In the genomic region with DNA sequence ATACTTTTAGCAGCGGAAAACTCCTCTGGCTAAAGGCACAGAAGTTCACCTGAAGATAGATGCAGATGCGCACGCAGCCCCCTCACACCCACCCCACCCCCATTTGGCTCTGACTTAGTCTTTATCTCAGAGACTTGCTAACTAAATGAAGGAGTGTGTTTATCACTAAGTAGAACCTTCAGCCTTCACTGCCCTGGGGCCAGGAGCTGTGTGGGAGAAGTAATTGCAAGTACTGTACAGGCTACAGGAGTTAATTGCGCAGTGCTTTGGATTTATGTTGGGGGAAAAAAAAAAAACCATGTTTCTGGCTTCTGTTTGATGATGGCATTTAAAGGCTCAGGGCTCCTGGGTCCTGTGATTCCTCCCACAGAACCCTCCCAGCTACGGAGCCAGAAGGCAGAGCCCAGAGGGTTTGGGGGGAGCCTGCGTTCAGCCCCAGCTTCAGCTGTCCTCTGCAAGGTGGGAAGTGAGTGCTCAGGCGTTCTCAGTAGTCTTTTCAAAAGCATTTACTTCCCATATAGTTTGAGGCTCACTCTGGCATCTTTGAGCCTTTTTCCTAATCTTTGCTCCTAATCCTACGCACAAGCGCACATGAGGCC, we compare ENCODE assay signal across 9 mouse cellular contexts.
"Had no signal": no experiment of that assay in that cellular context is flagged by ENCODE, and none has a peak within 500 bp of the region (broad histone marks: within the 10 kb centered on the region; RNA-seq: fewer than 3 reads in every experiment).

No protein-coding gene starts in this region.

- H3K4me1 ChIP-seq: liver, embryonic 13.5 days; midbrain, embryonic 12.5 days; neural tube, embryonic 13.5 days; stomach, embryonic 15.5 days had no signal

- H3K9me3 ChIP-seq: limb, embryonic 15.5 days; liver, embryonic 13.5 days; midbrain, embryonic 12.5 days; neural tube, embryonic 13.5 days; stomach, embryonic 15.5 days had no signal

- ATAC-seq: intestine, postnatal 0 days; midbrain, embryonic 16.5 days had no signal

- H3K4me3 ChIP-seq: layer of hippocampus, adult 2 months; limb, embryonic 15.5 days; liver, embryonic 13.5 days; midbrain, embryonic 12.5 days; neural tube, embryonic 13.5 days; stomach, embryonic 15.5 days had no signal

- H3K9ac ChIP-seq: limb, embryonic 15.5 days; liver, embryonic 13.5 days; midbrain, embryonic 12.5 days; neural tube, embryonic 13.5 days; stomach, embryonic 15.5 days had no signal

- H3K4me2 ChIP-seq: limb, embryonic 15.5 days; liver, embryonic 13.5 days; midbrain, embryonic 12.5 days; neural tube, embryonic 13.5 days; stomach, embryonic 15.5 days had no signal

- DNase-seq: liver, embryonic 13.5 days; retina, postnatal 1 day had no signal

- H3K36me3 ChIP-seq: limb, embryonic 15.5 days; liver, embryonic 13.5 days; neural tube, embryonic 13.5 days; stomach, embryonic 15.5 days had no signal

- H3K27ac ChIP-seq: layer of hippocampus, adult 2 months; limb, embryonic 15.5 days; liver, embryonic 13.5 days; midbrain, embryonic 12.5 days; neural tube, embryonic 13.5 days; stomach, embryonic 15.5 days had no signal

- H3K27me3 ChIP-seq: limb, embryonic 15.5 days; midbrain, embryonic 12.5 days; neural tube, embryonic 13.5 days; stomach, embryonic 15.5 days had no signal
